Mouse (Mus musculus) cerebellum, adult 2 months (tissue): ENCODE measurements around the gene Dok3. TPM values are rescaled to one million over a fixed set of nuclear protein-coding genes. Genes with fewer than 3 reads are reported as not detected.
A peak's percentile ranks its signal among the peaks of the same experiment; 100 is the strongest.

Experiments
- DNase-seq, 2 experiments: peaks; one replicate each; pipeline ENCODE4 v3.0.0; 2021
- H3K27ac ChIP-seq: fragments of 200-500 bp; 2 replicates; pipeline ENCODE4 v1.5.1; 2012; ENCODE audit warnings: low read length, control low read depth, inconsistent platforms; ENCODE audit not compliant: insufficient read depth
- H3K27me3 ChIP-seq: fragments of 200-500 bp; 2 replicates; pipeline ENCODE4 v1.6.1; 2012; ENCODE audit warnings: inconsistent platforms, mild to moderate bottlenecking, low read length, moderate library complexity; ENCODE audit not compliant: control insufficient read depth, insufficient read depth
- H3K4me1 ChIP-seq: fragments of 200-500 bp; 2 replicates; pipeline ENCODE4 v1.6.1; 2011; ENCODE audit warnings: low read length; ENCODE audit not compliant: control insufficient read depth, insufficient read depth
- H3K4me3 ChIP-seq: fragments of 200-500 bp; replicated peaks from 2 replicates; pipeline ENCODE3; 2011; ENCODE audit warnings: mild to moderate bottlenecking, low read depth, low read length, control low read depth; ENCODE audit not compliant: insufficient read depth
- CTCF ChIP-seq: fragments of 200-500 bp; IDR thresholded peaks from 2 replicates; pipeline ENCODE4 v1.5.1; 2011; ENCODE audit warnings: low read depth, mild to moderate bottlenecking, control low read depth, low read length, moderate library complexity, borderline replicate concordance; ENCODE audit not compliant: insufficient read depth
- POLR2A ChIP-seq: fragments of 200-500 bp; IDR thresholded peaks from 2 replicates; pipeline ENCODE4 v1.6.1; 2011; ENCODE audit warnings: low read length, control low read depth, borderline replicate concordance; ENCODE audit not compliant: insufficient read depth
- WGBS: fragments of 180-500 bp; shearing (Covaris S2); methylation state at CpG from one replicate; pipeline ENCODE4 v1.1.7; 2018; 5-methylcytosine and 5-hydroxymethylcytosine counted together
- polyA plus RNA-seq: library from polyadenylated mRNA; depleted of rRNA; stranded (reverse); fragments of >200 nt; gene quantifications from 2 replicates; pipeline ENCODE4 v1.2.3, GENCODE M21; 2012

Gene Dok3
- polyA plus RNA-seq, 1 experiment: 9.8 TPM

DNA sequence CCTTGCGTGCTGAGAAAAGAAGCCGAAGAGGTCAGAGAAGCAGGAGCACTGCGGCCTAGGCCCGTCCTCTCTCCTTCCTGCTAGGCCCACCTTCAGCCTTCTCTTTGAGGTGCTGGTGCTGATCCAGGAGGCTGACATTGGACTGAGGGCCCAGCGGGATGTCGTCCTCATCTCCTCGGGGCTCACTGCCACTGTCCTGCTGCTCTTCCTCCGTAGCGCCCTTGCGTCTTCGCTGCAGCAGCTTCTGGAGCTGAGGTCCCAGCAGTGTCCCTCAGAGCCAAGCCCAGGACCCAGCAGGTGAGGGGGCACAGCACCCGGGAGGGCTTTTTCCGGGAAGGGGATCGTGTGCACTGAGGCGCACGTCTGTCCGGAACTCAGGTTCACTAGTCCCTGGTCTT is 6.7 kb upstream of the Dok3 start:
- H3K4me3 ChIP-seq: peak overlapping the region; percentile 84
- DNase-seq: peak in 1 of 2 experiments; percentile 47
- no peak for TF ChIP-seq CTCF
- TF ChIP-seq POLR2A: no peak
- WGBS: 13% methylated on average over 17 of the region's 17 CpGs
- peaks cover 7% of the 10 kb centered on the region for H3K4me1 ChIP-seq
- H3K27ac ChIP-seq: no peak overlapping the region
- H3K27me3 ChIP-seq: no peaks in the 10 kb centered on the region

DNA sequence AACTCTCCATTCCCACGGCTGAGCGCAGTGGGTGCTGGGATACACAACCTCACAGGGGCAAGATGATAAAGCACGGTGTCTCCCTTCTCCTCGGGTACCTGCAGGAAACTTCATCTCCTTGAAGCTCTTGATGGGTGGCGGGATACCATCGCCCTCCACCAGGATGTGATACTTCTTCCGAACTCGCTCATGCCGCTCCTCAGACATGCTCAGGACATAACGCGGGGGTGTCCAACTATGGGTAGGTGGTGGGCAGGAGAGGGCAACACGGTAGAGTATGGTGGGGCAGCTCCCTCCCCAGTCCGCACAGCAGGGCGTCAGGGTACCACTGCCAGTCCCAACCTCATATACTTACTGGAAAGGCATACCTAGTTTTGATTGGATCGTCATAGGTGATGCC is 6.1 kb upstream of the Dok3 start:
- TF ChIP-seq CTCF (no peak), POLR2A (no peak)
- DNase-seq: no peak
- H3K4me3 ChIP-seq: peak overlapping the region; percentile 84
- H3K27ac ChIP-seq: no peak overlapping the region
- peaks cover 7% of the 10 kb centered on the region for H3K4me1 ChIP-seq
- no peaks in the 10 kb centered on the region for H3K27me3 ChIP-seq
- WGBS: 89% methylated on average over 15 of the region's 15 CpGs

DNA sequence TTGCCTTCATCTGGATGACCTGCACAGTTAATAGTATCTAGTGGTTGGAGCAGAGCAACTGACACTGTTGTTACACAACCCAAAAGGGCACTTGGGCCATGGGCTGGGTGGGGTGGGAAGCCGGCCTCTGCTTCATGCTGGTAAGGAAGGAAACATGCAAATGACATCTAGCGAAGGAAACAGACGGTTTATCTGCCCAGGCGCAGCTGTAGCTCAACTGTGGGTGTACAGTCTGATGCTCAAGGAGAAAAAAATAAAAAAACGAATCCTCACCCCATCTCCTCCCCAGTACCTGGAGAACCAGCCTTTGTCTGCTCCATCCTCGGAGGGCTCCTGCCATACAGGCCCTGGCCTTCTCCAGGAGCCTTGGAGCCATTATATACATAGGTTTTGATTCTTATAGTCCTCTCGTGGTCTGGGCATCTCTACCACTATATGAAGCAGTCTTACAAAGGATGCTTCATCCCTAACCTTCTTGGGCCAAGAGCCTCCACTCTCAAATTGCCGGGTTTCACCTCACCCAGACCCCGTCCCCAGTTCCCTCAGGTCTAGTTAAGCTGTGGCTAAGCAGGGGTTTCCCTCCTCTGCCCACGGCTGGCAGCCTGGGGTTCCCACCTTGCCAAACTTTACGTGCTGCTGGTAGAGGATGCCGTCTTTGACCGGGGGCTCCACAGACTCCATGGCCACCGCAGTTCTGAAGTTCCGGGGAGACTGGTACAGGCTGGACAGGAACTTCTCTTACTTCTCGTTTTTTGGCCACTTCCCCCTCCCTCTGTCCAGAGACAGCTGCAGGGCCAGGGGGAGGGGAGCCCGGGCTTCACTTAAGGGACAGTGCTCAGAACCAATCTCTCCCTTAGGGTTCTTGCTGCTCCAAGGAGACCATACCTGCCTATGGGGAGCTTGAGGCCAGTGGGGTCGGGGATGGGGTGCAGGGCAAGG is 993 bp downstream of the Dok3 start:
- Histone ChIP-seq H3K4me1 (no peaks in the 10 kb centered on the region), H3K4me3 (no peak overlapping the region), H3K27ac (no peak overlapping the region), H3K27me3 (no peaks in the 10 kb centered on the region)
- WGBS: 71% methylated on average over 18 of the region's 18 CpGs
- TF ChIP-seq CTCF (no peak), POLR2A (no peak)
- DNase-seq: no peak

DNA sequence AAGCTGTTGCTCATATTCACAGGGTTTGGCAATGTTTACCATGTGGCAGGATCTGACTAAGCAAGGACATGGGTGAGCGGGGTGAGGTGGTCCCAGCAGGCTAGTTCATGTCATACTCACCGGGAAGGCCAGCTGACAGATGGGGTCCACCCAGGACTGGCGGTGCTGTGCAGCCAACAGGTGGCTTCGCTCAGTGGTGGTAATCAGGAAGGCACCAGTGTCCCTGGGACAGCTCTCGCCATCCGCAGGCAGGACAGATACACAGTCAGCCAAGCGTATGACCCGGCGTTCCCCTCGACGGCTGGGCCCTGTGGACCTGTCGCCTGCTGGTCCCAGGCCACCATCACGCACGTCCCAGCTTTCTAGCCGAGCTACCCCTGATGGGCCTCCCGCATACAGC is 1.9 kb downstream of the Dok3 start:
- H3K4me1 ChIP-seq: no peaks in the 10 kb centered on the region
- no peaks in the 10 kb centered on the region for H3K27me3 ChIP-seq
- no peak overlapping the region for H3K27ac ChIP-seq
- no peak for TF ChIP-seq POLR2A
- no peak for TF ChIP-seq CTCF
- no peak for DNase-seq
- H3K4me3 ChIP-seq: no peak overlapping the region
- WGBS: 32% methylated on average over 16 of the region's 16 CpGs

DNA sequence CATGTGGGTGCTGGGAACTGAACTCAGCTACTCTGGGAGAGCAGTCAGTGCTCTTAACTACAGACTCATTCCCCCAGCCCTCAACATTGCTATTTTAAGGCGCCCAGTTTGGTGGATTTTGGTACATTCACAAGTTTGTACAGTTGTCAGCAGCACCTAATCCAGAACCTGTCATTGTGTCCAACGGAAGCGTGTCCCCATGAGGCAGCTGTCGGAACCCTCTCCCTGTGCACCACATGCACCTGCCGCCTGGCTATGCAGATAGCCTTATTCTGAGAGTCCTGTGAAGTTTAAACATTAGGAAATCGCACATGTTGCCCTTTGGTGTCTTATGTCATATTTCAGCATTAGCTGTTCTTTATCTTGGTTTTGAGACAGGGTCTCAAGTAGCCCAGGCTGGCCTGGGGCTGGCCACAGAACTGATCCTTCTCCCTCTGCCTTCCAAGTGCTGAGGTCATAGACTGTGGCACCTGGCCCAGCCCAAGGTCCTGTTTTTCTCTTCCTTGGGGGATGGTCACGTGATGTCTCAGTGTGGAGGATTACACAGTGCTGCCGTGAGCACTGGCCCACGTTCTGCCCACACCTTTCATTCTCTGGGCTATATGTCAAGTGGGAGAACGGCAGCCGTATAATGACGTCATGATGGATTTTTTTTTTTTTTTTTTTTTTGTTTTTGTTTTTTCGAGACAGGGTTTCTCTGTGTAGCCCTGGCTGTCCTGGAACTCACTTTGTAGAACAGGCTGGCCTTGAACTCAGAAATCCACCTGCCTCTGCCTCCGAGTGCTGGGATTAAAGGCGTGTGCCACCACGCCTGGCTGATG is 3.2 kb downstream of the Dok3 start:
- DNase-seq: no peak
- 74% methylated on average over 16 of the region's 16 CpGs for WGBS
- H3K4me3 ChIP-seq: no peak overlapping the region
- no peaks in the 10 kb centered on the region for H3K4me1 ChIP-seq
- H3K27me3 ChIP-seq: no peaks in the 10 kb centered on the region
- TF ChIP-seq CTCF (no peak), POLR2A (no peak)
- no peak overlapping the region for H3K27ac ChIP-seq

DNA sequence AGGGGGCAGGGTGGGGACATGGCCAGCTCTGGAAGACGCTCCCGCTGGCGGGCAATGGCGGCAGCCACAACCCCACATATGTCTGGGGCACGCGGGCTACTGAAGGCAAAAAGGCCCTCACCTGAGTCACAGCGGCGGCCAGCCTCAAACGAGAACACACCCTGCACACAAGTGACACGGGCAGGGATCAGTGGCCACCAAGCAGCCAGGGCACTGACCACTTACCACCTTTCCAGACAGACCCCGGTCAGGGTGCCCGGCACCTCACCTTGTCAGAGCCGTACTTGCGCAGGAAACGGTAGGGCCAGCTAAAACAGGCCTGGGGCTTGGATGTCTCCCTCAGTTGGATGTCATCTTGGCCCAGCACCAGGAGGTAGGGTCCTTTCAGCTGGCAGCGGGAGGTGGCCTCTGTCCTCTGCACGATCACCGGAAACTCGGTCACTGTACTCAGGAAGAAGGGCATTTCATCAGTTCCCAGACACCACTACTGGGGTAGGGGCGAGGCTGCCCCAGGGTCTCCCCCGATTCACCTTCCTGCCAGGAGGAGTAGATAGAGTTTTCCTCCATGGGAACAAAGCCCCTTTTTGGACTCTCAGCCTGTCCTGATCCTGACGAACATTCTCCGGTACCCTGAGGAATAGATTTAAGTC is 5.0 kb downstream of the Dok3 start:
- no peak for DNase-seq
- Histone ChIP-seq H3K27ac (no peak overlapping the region), H3K4me1 (no peaks in the 10 kb centered on the region), H3K4me3 (no peak overlapping the region), H3K27me3 (no peaks in the 10 kb centered on the region)
- TF ChIP-seq CTCF: no peak
- TF ChIP-seq POLR2A: no peak
- WGBS: 85% methylated on average over 23 of the region's 23 CpGs

DNA sequence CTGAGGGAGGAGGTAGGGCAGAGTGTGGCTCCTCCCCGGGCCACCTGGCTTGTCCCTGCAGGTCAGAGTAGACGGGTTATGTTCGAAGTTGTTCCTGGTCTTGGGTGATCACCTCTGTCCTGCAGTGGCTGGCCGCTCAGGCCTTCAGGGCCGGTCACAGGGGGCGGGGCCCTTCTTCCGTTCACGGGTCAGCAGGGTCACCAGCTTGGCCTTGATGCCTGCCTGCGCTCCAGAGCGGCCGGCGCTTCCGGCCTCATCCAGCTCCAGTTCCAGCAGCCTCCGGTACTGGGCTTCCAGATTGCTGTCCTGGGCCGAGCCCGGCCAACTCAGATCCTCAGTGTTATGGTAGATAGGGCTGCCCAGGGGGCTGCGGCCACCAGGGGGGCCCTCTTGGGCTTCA is 5.8 kb downstream of the Dok3 start:
- Histone ChIP-seq H3K27ac (no peak overlapping the region), H3K27me3 (no peaks in the 10 kb centered on the region), H3K4me1 (no peaks in the 10 kb centered on the region), H3K4me3 (no peak overlapping the region)
- no peak for DNase-seq
- TF ChIP-seq POLR2A (no peak), CTCF (no peak)
- WGBS: 69% methylated on average over 17 of the region's 17 CpGs
